Mouse (Mus musculus) forebrain, postnatal 0 days (tissue): Measurements from ENCODE around the gene Gpha2. TPM values are rescaled to one million over a fixed set of nuclear protein-coding genes. Genes with fewer than 3 reads are reported as not detected.

Source experiments
- ATAC-seq: fragments of 200-750 bp; cut with Nextera tagmentation; 2 replicates; pipeline ENCODE4 v1.8.0; 2017; ENCODE audit warnings: mild to moderate bottlenecking, moderate library complexity
- DNase-seq: peaks from one replicate; pipeline ENCODE4 v3.0.0-alpha.2; 2015
- H3K27ac ChIP-seq: fragments of 300-500 bp; sonication (generic); 2 replicates; pipeline ENCODE4 v1.5.1; 2014; ENCODE audit warnings: low read depth, mild to moderate bottlenecking, antibody characterized with exemption, low read length, moderate library complexity, mixed read lengths
- H3K27me3 ChIP-seq: fragments of 300-500 bp; sonication (generic); 2 replicates; pipeline ENCODE4 v1.6.1; 2014; ENCODE audit warnings: mild to moderate bottlenecking, low read length, mixed read lengths; ENCODE audit not compliant: insufficient read depth
- H3K36me3 ChIP-seq: fragments of 300-500 bp; sonication (generic); 2 replicates; pipeline ENCODE4 v1.6.1; 2014; ENCODE audit warnings: mild to moderate bottlenecking, moderate library complexity; ENCODE audit not compliant: insufficient read depth
- H3K4me1 ChIP-seq: fragments of 300-500 bp; sonication (generic); 2 replicates; pipeline ENCODE4 v1.6.1; 2014; ENCODE audit warnings: antibody characterized with exemption; ENCODE audit not compliant: insufficient read depth
- H3K4me2 ChIP-seq: fragments of 300-500 bp; sonication (generic); 2 replicates; pipeline ENCODE4 v1.6.1; 2014; ENCODE audit warnings: low read depth, mild to moderate bottlenecking, moderate library complexity
- H3K4me3 ChIP-seq: fragments of 300-500 bp; sonication (generic); 2 replicates; pipeline ENCODE4 v1.5.1; 2014; ENCODE audit warnings: low read depth, low read length, mixed read lengths
- H3K9ac ChIP-seq: fragments of 300-500 bp; sonication (generic); 2 replicates; pipeline ENCODE4 v1.6.1; 2014; ENCODE audit warnings: mild to moderate bottlenecking
- H3K9me3 ChIP-seq: fragments of 300-500 bp; sonication (generic); 2 replicates; pipeline ENCODE4 v1.6.1; 2016; ENCODE audit warnings: low read length
- CTCF ChIP-seq: sonication (generic); IDR thresholded peaks from 2 replicates; pipeline ENCODE4 v1.5.1; 2016; ENCODE audit warnings: antibody characterized with exemption, control low read depth, low read depth
- WGBS: fragments of 180-500 bp; shearing (Covaris S2); extraction: QIAGEN DNeasy Blood & Tissue Kit; methylation state at CpG from one replicate; pipeline ENCODE4 v1.1.7; 2014; 5-methylcytosine and 5-hydroxymethylcytosine counted together
- polyA plus RNA-seq: library from polyadenylated mRNA; unstranded; fragments of >200 nt; fragmentation: Nextera tagmentation; extraction: Ambion mirVana; gene quantifications from 2 replicates; pipeline ENCODE4 v1.2.1, GENCODE M21; 2015
- total RNA-seq: library from RNA; depleted of rRNA; stranded (reverse); fragments of >200 nt; gene quantifications from 2 replicates; pipeline ENCODE4 v1.2.3, GENCODE M21; 2014; rRNA removed

The Gpha2 gene
- total RNA-seq (not detected in 2 replicates), polyA plus RNA-seq (0.50 TPM in 1 of 2 replicates, not detected in the other)

GRCm38 (mm10) chr19:6226135-6226534 is at the start of gene Gpha2:
Gene Gpha2 (plus strand): TSS chr19:6226380.
- H3K9ac ChIP-seq = no peak within 1 kb of the TSS
- no peak within 1 kb of the TSS for H3K27ac ChIP-seq
- no peaks in the 10 kb centered on the region for H3K4me1 ChIP-seq
- peaks cover 45% of the 10 kb centered on the region for H3K36me3 ChIP-seq
- H3K4me3 ChIP-seq = no peak within 1 kb of the TSS
- ATAC-seq (no peak), DNase-seq (no peak)
- H3K27me3 ChIP-seq = no peaks in the 10 kb centered on the region
- WGBS = 17% methylated on average over 2 of the region's 2 CpGs
- no peak within 1 kb of the TSS for H3K4me2 ChIP-seq
- no peaks in the 10 kb centered on the region for H3K9me3 ChIP-seq
- no peak for TF ChIP-seq CTCF

- TF ChIP-seq CTCF = no peak
- no peak for ATAC-seq
Observed at GRCm38 (mm10) chr19:6178775-6179174, 47.4 kb upstream of the Gpha2 start.

GRCm38 (mm10) chr19:6181629-6182028 is 44.6 kb upstream of the Gpha2 start:
- no peak overlapping the region for H3K9ac ChIP-seq

More at GRCm38 (mm10) chr19:6178775-6179174, 47.4 kb upstream of the Gpha2 start:
- Histone ChIP-seq H3K27ac (no peak overlapping the region), H3K4me3 (no peak overlapping the region), H3K27me3 (no peaks in the 10 kb centered on the region), H3K4me1 (no peaks in the 10 kb centered on the region), H3K4me2 (no peak overlapping the region), H3K9me3 (no peaks in the 10 kb centered on the region), H3K9ac (no peak overlapping the region), H3K36me3 (no peaks in the 10 kb centered on the region)
- WGBS = 90% methylated on average over 6 of the region's 6 CpGs
- DNase-seq = no peak

GRCm38 (mm10) chr19:6182534-6182933 is 43.6 kb upstream of the Gpha2 start:
- no peak for TF ChIP-seq CTCF
- WGBS = 14% methylated on average over 3 of the region's 3 CpGs
- no peak overlapping the region for H3K9ac ChIP-seq
- ATAC-seq = no peak
- H3K27ac ChIP-seq = no peak overlapping the region
- H3K9me3 ChIP-seq = no peaks in the 10 kb centered on the region
- no peak overlapping the region for H3K4me3 ChIP-seq
- no peaks in the 10 kb centered on the region for H3K36me3 ChIP-seq
- no peaks in the 10 kb centered on the region for H3K27me3 ChIP-seq
- H3K4me2 ChIP-seq = no peak overlapping the region
- no peak for DNase-seq
- no peaks in the 10 kb centered on the region for H3K4me1 ChIP-seq

More at GRCm38 (mm10) chr19:6181629-6182028, 44.6 kb upstream of the Gpha2 start:
- Histone ChIP-seq H3K9me3 (no peaks in the 10 kb centered on the region), H3K27ac (no peak overlapping the region), H3K4me2 (no peak overlapping the region), H3K36me3 (no peaks in the 10 kb centered on the region), H3K27me3 (no peaks in the 10 kb centered on the region), H3K4me1 (no peaks in the 10 kb centered on the region), H3K4me3 (no peak overlapping the region)
- DNase-seq = no peak
- 27% methylated on average over 5 of the region's 5 CpGs for WGBS
- no peak for TF ChIP-seq CTCF
- ATAC-seq = no peak

GRCm38 (mm10) chr19:6184131-6184530 is 42.0 kb upstream of the Gpha2 start, which contains the start of gene Majin:
Gene Majin (plus strand): TSS chr19:6184388.
- Histone ChIP-seq H3K27me3 (no peaks in the 10 kb centered on the region), H3K4me1 (no peaks in the 10 kb centered on the region), H3K27ac (no peak within 1 kb of the TSS), H3K9ac (no peak within 1 kb of the TSS), H3K36me3 (no peaks in the 10 kb centered on the region), H3K4me3 (no peak within 1 kb of the TSS), H3K9me3 (no peaks in the 10 kb centered on the region), H3K4me2 (no peak within 1 kb of the TSS)
- ATAC-seq (no peak), DNase-seq (no peak)
- TF ChIP-seq CTCF = no peak
- 90% methylated on average over 23 of the region's 23 CpGs for WGBS

- Histone ChIP-seq H3K36me3 (no peaks in the 10 kb centered on the region), H3K9ac (no peak overlapping the region), H3K4me2 (no peak overlapping the region), H3K27ac (no peak overlapping the region), H3K4me3 (no peak overlapping the region), H3K4me1 (no peaks in the 10 kb centered on the region), H3K9me3 (no peaks in the 10 kb centered on the region), H3K27me3 (no peaks in the 10 kb centered on the region)
- WGBS = 78% methylated on average over 2 of the region's 2 CpGs
- DNase-seq = no peak
- ATAC-seq = no peak
- TF ChIP-seq CTCF = no peak
Observed at GRCm38 (mm10) chr19:6204265-6204664, 21.9 kb upstream of the Gpha2 start.

- DNase-seq = no peak
- ATAC-seq = no peak
- 63% methylated on average over 5 of the region's 5 CpGs for WGBS
- H3K27me3 ChIP-seq = no peaks in the 10 kb centered on the region
- no peaks in the 10 kb centered on the region for H3K36me3 ChIP-seq
- no peak for TF ChIP-seq CTCF
- H3K4me3 ChIP-seq = no peak overlapping the region
- no peaks in the 10 kb centered on the region for H3K4me1 ChIP-seq
- H3K9ac ChIP-seq = no peak overlapping the region
- no peak overlapping the region for H3K27ac ChIP-seq
- H3K9me3 ChIP-seq = no peaks in the 10 kb centered on the region
- no peak overlapping the region for H3K4me2 ChIP-seq
Observed at GRCm38 (mm10) chr19:6206716-6207115, 19.5 kb upstream of the Gpha2 start.
